ENCODE assay signal across 18 mouse cellular contexts in genomic region chr6:47350100-47350690, GRCm38 (mm10).
DNase-seq lines count a peak whose midpoint lies in the region; ATAC-seq and TF ChIP-seq lines count a peak whose summit lies in the region.
"Had no signal": no experiment of that assay in that cellular context is flagged by ENCODE, and none has a peak within 500 bp of the region (broad histone marks: within the 10 kb centered on the region; RNA-seq: fewer than 3 reads in every experiment).

No protein-coding gene starts in this region.

- peaks cover 13% of the 10 kb centered on the region for H3K4me1 ChIP-seq in thymus, adult 2 months (replicated peaks; ENCODE audit: control insufficient read depth, insufficient read depth, low read length)
- no peaks in the 10 kb centered on the region for H3K4me1 ChIP-seq in kidney, embryonic 14.5 days (ENCODE audit: control insufficient read depth, insufficient read depth, low read length)
- H3K4me1 ChIP-seq: embryonic facial prominence, embryonic 13.5 days; forebrain, embryonic 13.5 days had no signal

- no peak overlapping the region for H3K9ac ChIP-seq in kidney, embryonic 14.5 days (ENCODE audit: low read depth, low read length)
- H3K9ac ChIP-seq: embryonic facial prominence, embryonic 13.5 days; forebrain, embryonic 13.5 days; forebrain, postnatal 0 days; heart, embryonic 12.5 days; hindbrain, embryonic 15.5 days had no signal

- H3K27ac ChIP-seq in thymus, adult 2 months (ENCODE audit: control insufficient read depth, insufficient read depth, low read length): peak overlapping the region; percentile 82
- H3K27ac ChIP-seq in kidney, embryonic 14.5 days (ENCODE audit: low read depth, low read length): no peak overlapping the region
- H3K27ac ChIP-seq: embryonic facial prominence, embryonic 13.5 days; forebrain, embryonic 13.5 days; hindbrain, embryonic 15.5 days had no signal

- no peaks in the 10 kb centered on the region for H3K27me3 ChIP-seq in thymus, adult 2 months (ENCODE audit: control insufficient read depth, insufficient read depth, low read length)
- no peaks in the 10 kb centered on the region for H3K27me3 ChIP-seq in kidney, embryonic 14.5 days (ENCODE audit: control insufficient read depth, insufficient read depth, low read length)
- H3K27me3 ChIP-seq: embryonic facial prominence, embryonic 13.5 days; forebrain, embryonic 13.5 days; heart, embryonic 12.5 days; hindbrain, embryonic 15.5 days had no signal

- no peak for TF ChIP-seq CTCF in thymus, adult 2 months (IDR thresholded peaks at IDR 0.05; ENCODE audit: borderline replicate concordance, control insufficient read depth, extremely low read depth, insufficient read depth, low read length, poor library complexity)

- no peaks in the 10 kb centered on the region for H3K9me3 ChIP-seq in kidney, embryonic 14.5 days (ENCODE audit: control insufficient read depth, low read length)
- H3K9me3 ChIP-seq: forebrain, embryonic 13.5 days; heart, embryonic 12.5 days; hindbrain, embryonic 15.5 days had no signal

- H3K4me3 ChIP-seq in thymus, adult 2 months (ENCODE audit: control insufficient read depth, insufficient read depth, low read length): no peak overlapping the region
- no peak overlapping the region for H3K4me3 ChIP-seq in kidney, embryonic 14.5 days (ENCODE audit: low read length)
- H3K4me3 ChIP-seq: embryonic facial prominence, embryonic 13.5 days; forebrain, embryonic 13.5 days; heart, embryonic 12.5 days; hindbrain, embryonic 15.5 days had no signal

- DNase-seq in thymus, adult 2 months: no peak
- no peak for DNase-seq in thymus, postnatal 4 days
- peak; percentile 41 for DNase-seq in CD4-positive, CD25-positive, alpha-beta regulatory T cell, adult 2 months (ENCODE audit: low read depth, low spot score)
- peak; percentile 26 for DNase-seq in T-cell, adult 2 months (ENCODE audit: low spot score)
- DNase-seq in heart, adult 18-20 months: no peak
- DNase-seq in embryo, embryonic 11 days: no peak
- DNase-seq: adrenal gland, postnatal 10 days; cerebellum, adult 11-12 months; cerebellum, adult 9-10 months; cerebellum, postnatal 25 days; forebrain, postnatal 0 days; gastrocnemius, postnatal 14 days had no signal

- no peak overlapping the region for H3K4me2 ChIP-seq in kidney, embryonic 14.5 days (replicated peaks; ENCODE audit: low read depth, low read length)
- H3K4me2 ChIP-seq: embryonic facial prominence, embryonic 13.5 days; forebrain, embryonic 13.5 days; heart, embryonic 12.5 days; hindbrain, embryonic 15.5 days had no signal

- H3K36me3 ChIP-seq in thymus, adult 2 months (ENCODE audit: control insufficient read depth, insufficient read depth, low read length): no peaks in the 10 kb centered on the region
- no peaks in the 10 kb centered on the region for H3K36me3 ChIP-seq in kidney, embryonic 14.5 days (ENCODE audit: control insufficient read depth, insufficient read depth, low read length)
- H3K36me3 ChIP-seq: embryonic facial prominence, embryonic 13.5 days; heart, embryonic 12.5 days; hindbrain, embryonic 15.5 days had no signal

- peak; percentile 71 for ATAC-seq in inflammation-experienced regulatory T-cells, adult 6 months
- ATAC-seq in kidney, embryonic 14.5 days (ENCODE audit: low FRiP score, low TSS enrichment): no peak
- ATAC-seq: forebrain, embryonic 13.5 days; forebrain, postnatal 0 days had no signal

- 46% methylated on average over 8 of the region's 8 CpGs for WGBS in thymus, adult 2 months
- 84% methylated on average over 8 of the region's 8 CpGs for WGBS in kidney, embryonic 14.5 days

- no peak for TF ChIP-seq POLR2A in thymus, adult 2 months (IDR thresholded peaks at IDR 0.05; ENCODE audit: control insufficient read depth, extremely low read depth, insufficient read depth, low read length, poor library complexity)

Comparison
In these comparisons a context has a peak if more than half of its experiments do, and no peak if none do; other contexts are left out.
1. DNase-seq: peak in CD4-positive, CD25-positive, alpha-beta regulatory T cell, adult 2 months (single experiment) and T-cell, adult 2 months (single experiment); none in thymus, adult 2 months (single experiment), thymus, postnatal 4 days (single experiment), heart, adult 18-20 months (0 of 2) and embryo, embryonic 11 days (single experiment).